Mouse (Mus musculus) lung, postnatal 0 days (tissue): ENCODE data around the gene Tiam2.

ENCODE experiments used
- CTCF ChIP-seq: IDR thresholded peaks from 2 replicates; pipeline ENCODE4 v1.5.1; 2016; ENCODE audit warnings: antibody characterized with exemption, mild to moderate bottlenecking
- EP300 ChIP-seq: IDR thresholded peaks from 2 replicates; pipeline ENCODE4 v1.6.1; 2016; ENCODE audit warnings: antibody characterized with exemption, mild to moderate bottlenecking, control low read depth

GRCm38 (mm10) chr17:3396881-3397281 is 70.5 kb downstream of the Tiam2 start:
- TF ChIP-seq CTCF: no peak
- TF ChIP-seq EP300: no peak
